Mouse (Mus musculus) MEL (cell line): ENCODE measurements at regions not wholly inside any gene's neighbourhood (a gene's known extent, or its start where the extent isn't known, plus 50 kb on each side); places are given as distances from the start of the nearest gene placed in this dataset.

ENCODE experiments used
- DNase-seq: peaks from one replicate; pipeline ENCODE4 v3.0.0; 2011; ENCODE audit warnings: low read depth, low spot score
- H3K27ac ChIP-seq: 2 replicates; pipeline ENCODE4 v1.5.1; 2012; ENCODE audit warnings: low read depth, mild to moderate bottlenecking, control low read depth, low read length, moderate library complexity; ENCODE audit not compliant: control insufficient read depth
- H3K27me3 ChIP-seq, 2 experiments: fragments of 150-350 bp in 1 of 2; sonication (generic) in 1 of 2; 2 replicates each; pipeline ENCODE4 v1.6.1; 2012; ENCODE audit warnings: low read length in 2 of 2, mild to moderate bottlenecking in 2 of 2, improper control_type of control experiment in 1 of 2, moderate library complexity in 1 of 2; ENCODE audit not compliant: insufficient read depth in 2 of 2, control insufficient read depth in 1 of 2
- H3K36me3 ChIP-seq, 2 experiments: 2 replicates each; pipeline ENCODE4 v1.6.1; 2012 to 2014; ENCODE audit warnings: low read length in 2 of 2, improper control_type of control experiment in 1 of 2, inconsistent platforms in 1 of 2, mild to moderate bottlenecking in 1 of 2; ENCODE audit not compliant: insufficient read depth in 2 of 2, control insufficient read depth in 1 of 2
- H3K4me1 ChIP-seq, 2 experiments: fragments of 150-350 bp in 1 of 2; sonication (generic) in 1 of 2; 2 replicates each; pipeline ENCODE4 v1.6.1; 2012; ENCODE audit warnings: low read length in 2 of 2, improper control_type of control experiment in 1 of 2, mild to moderate bottlenecking in 1 of 2; ENCODE audit not compliant: insufficient read depth in 2 of 2, control insufficient read depth in 1 of 2
- H3K4me3 ChIP-seq, 2 experiments: fragments of 150-350 bp in 1 of 2; sonication (generic) in 1 of 2; 2 replicates each; pipeline ENCODE4 v1.5.1; 2012; ENCODE audit warnings: low read depth in 2 of 2, low read length in 2 of 2, mild to moderate bottlenecking in 2 of 2, moderate library complexity in 2 of 2, control low read depth in 1 of 2, improper control_type of control experiment in 1 of 2; ENCODE audit not compliant: control insufficient read depth in 1 of 2, insufficient read depth in 1 of 2
- H3K79me2 ChIP-seq: 2 replicates; pipeline ENCODE4 v1.6.1; 2012; ENCODE audit warnings: mild to moderate bottlenecking, low read length, moderate library complexity; ENCODE audit not compliant: control insufficient read depth, poor library complexity, insufficient read depth
- H3K9ac ChIP-seq: 2 replicates; pipeline ENCODE4 v1.6.1; 2012; ENCODE audit warnings: low read depth, mild to moderate bottlenecking, control low read depth, low read length, moderate library complexity; ENCODE audit not compliant: control insufficient read depth, poor library complexity, severe bottlenecking
- H3K9me3 ChIP-seq: fragments of 150-350 bp; sonication (generic); replicated peaks from 2 replicates; pipeline ENCODE4 v1.6.1; 2012; ENCODE audit warnings: mild to moderate bottlenecking, low read length, improper control_type of control experiment, moderate library complexity; ENCODE audit not compliant: insufficient read depth
- BHLHE40 ChIP-seq: IDR thresholded peaks from 2 replicates; pipeline ENCODE4 v1.6.1; 2012; ENCODE audit warnings: low read depth, mild to moderate bottlenecking, inconsistent platforms, low read length, improper control_type of control experiment, borderline replicate concordance
- CHD1 ChIP-seq: IDR thresholded peaks from 2 replicates; pipeline ENCODE4 v1.6.1; 2012; ENCODE audit warnings: low read depth, mild to moderate bottlenecking, inconsistent platforms, low read length, improper control_type of control experiment
- CTCF ChIP-seq, 3 experiments: IDR thresholded peaks in 2 of 3; conservative IDR thresholded peaks in 1 of 3; 2 replicates each; pipeline ENCODE4 v1.5.1; 2011 to 2012; ENCODE audit warnings: low read length in 3 of 3, low read depth in 2 of 3, mild to moderate bottlenecking in 2 of 3, improper control_type of control experiment in 1 of 3, inconsistent platforms in 1 of 3, mixed read lengths in 1 of 3, moderate library complexity in 1 of 3; ENCODE audit not compliant: control insufficient read depth in 1 of 3, insufficient read depth in 1 of 3, poor library complexity in 1 of 3, severe bottlenecking in 1 of 3
- E2F4 ChIP-seq: IDR thresholded peaks from 2 replicates; pipeline ENCODE4 v1.6.1; 2011; ENCODE audit warnings: low read depth, low read length, improper control_type of control experiment, borderline replicate concordance
- EP300 ChIP-seq, 2 experiments: IDR thresholded peaks; 2 replicates each; pipeline ENCODE4 v1.6.1; 2011; ENCODE audit warnings: improper control_type of control experiment in 2 of 2, low read length in 2 of 2, low read depth in 1 of 2, mild to moderate bottlenecking in 1 of 2
- ETS1 ChIP-seq: IDR thresholded peaks from 2 replicates; pipeline ENCODE4 v1.6.1; 2012; ENCODE audit warnings: low read depth, mild to moderate bottlenecking, inconsistent platforms, low read length, improper control_type of control experiment, moderate library complexity
- GATA1 ChIP-seq: IDR thresholded peaks from 2 replicates; pipeline ENCODE4 v1.6.1; 2011; ENCODE audit warnings: low read depth, low read length, improper control_type of control experiment
- MAX ChIP-seq: IDR thresholded peaks from 2 replicates; pipeline ENCODE4 v1.6.1; 2011; ENCODE audit warnings: low read length, improper control_type of control experiment
- MAZ ChIP-seq: IDR thresholded peaks from 2 replicates; pipeline ENCODE4 v1.6.1; 2012; ENCODE audit warnings: low read depth, mild to moderate bottlenecking, inconsistent platforms, low read length, improper control_type of control experiment
- MEF2A ChIP-seq: IDR thresholded peaks from 2 replicates; pipeline ENCODE4 v1.6.1; 2014; ENCODE audit warnings: low read depth, mild to moderate bottlenecking, inconsistent platforms, low read length, improper control_type of control experiment; ENCODE audit not compliant: poor library complexity, insufficient replicate concordance, severe bottlenecking; ENCODE audit errors: extremely low read depth
- MYB ChIP-seq: IDR thresholded peaks from 2 replicates; pipeline ENCODE4 v1.6.1; 2011; ENCODE audit warnings: mild to moderate bottlenecking, low read depth, low read length, improper control_type of control experiment
- NELFE ChIP-seq: IDR thresholded peaks from 2 replicates; pipeline ENCODE4 v1.6.1; 2011; ENCODE audit warnings: low read depth, low read length, improper control_type of control experiment
- NRF1 ChIP-seq: IDR thresholded peaks from 2 replicates; pipeline ENCODE4 v1.6.1; 2014; ENCODE audit warnings: low read depth, mild to moderate bottlenecking, inconsistent platforms, low read length, improper control_type of control experiment, moderate library complexity; ENCODE audit not compliant: poor library complexity, insufficient read depth, severe bottlenecking
- POLR2A ChIP-seq, 2 experiments: IDR thresholded peaks; 2 replicates each; pipeline ENCODE4 v1.6.1; 2011 to 2012; ENCODE audit warnings: low read length in 2 of 2, mild to moderate bottlenecking in 2 of 2, control low read depth in 1 of 2, improper control_type of control experiment in 1 of 2, low read depth in 1 of 2, moderate library complexity in 1 of 2; ENCODE audit not compliant: control insufficient read depth in 1 of 2, insufficient read depth in 1 of 2, poor library complexity in 1 of 2
- SIN3A ChIP-seq: IDR thresholded peaks from 2 replicates; pipeline ENCODE4 v1.6.1; 2012; ENCODE audit warnings: low read length, improper control_type of control experiment, inconsistent platforms
- TAL1 ChIP-seq: IDR thresholded peaks from 2 replicates; pipeline ENCODE4 v1.6.1; 2012; ENCODE audit warnings: mild to moderate bottlenecking, inconsistent platforms, low read length, moderate library complexity, mixed read lengths
- TBP ChIP-seq: IDR thresholded peaks from 2 replicates; pipeline ENCODE4 v1.8.0; 2011; ENCODE audit warnings: low read depth, low read length, improper control_type of control experiment
- TCF12 ChIP-seq: IDR thresholded peaks from 2 replicates; pipeline ENCODE4 v1.6.1; 2014; ENCODE audit warnings: low read depth, mild to moderate bottlenecking, inconsistent platforms, low read length, improper control_type of control experiment, moderate library complexity
- USF1 ChIP-seq: IDR thresholded peaks from 2 replicates; pipeline ENCODE4 v1.6.1; 2014; ENCODE audit warnings: low read depth, mild to moderate bottlenecking, inconsistent platforms, low read length, improper control_type of control experiment, moderate library complexity
- USF2 ChIP-seq, 2 experiments: IDR thresholded peaks; 2 replicates each; pipeline ENCODE4 v1.6.1; 2011 to 2012; ENCODE audit warnings: improper control_type of control experiment in 2 of 2, low read length in 2 of 2, borderline replicate concordance in 1 of 2, inconsistent platforms in 1 of 2, low read depth in 1 of 2, mild to moderate bottlenecking in 1 of 2; ENCODE audit not compliant: insufficient read depth in 1 of 2
- ZKSCAN1 ChIP-seq: IDR thresholded peaks from 2 replicates; pipeline ENCODE4 v1.6.1; 2012; ENCODE audit warnings: low read depth, mild to moderate bottlenecking, inconsistent platforms, low read length, improper control_type of control experiment, moderate library complexity
- ZMIZ1 ChIP-seq: IDR thresholded peaks from 2 replicates; pipeline ENCODE4 v1.6.1; 2012; ENCODE audit warnings: low read depth, mild to moderate bottlenecking, inconsistent platforms, low read length, improper control_type of control experiment, moderate library complexity

DNA sequence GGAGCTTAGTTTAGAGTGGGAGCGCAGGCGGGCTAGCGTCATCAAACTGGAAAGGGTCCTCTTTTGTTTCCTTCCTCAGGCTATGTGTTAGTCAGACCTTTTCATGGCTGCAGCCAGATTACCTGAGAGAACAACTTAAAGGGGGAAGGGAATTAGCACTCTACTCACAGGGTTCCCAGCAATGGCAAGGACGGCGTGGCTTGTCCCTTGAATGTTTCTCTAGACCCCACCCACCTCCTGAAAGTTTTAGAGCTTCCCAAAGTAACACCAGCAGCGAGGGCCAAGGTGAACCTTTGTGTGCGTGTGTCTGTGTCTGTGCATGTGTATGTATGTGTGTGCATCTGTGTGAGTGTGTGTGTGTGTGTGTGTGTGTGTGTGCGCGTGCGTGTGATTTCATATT, 1151.0 kb upstream of the Gulo start:
- no peak for DNase-seq
- Histone ChIP-seq H3K9ac (no peak overlapping the region), H3K79me2 (no peaks in the 10 kb centered on the region), H3K9me3 (no peaks in the 10 kb centered on the region), H3K27me3 (no peaks in the 10 kb centered on the region), H3K4me3 (no peak overlapping the region), H3K4me1 (no peaks in the 10 kb centered on the region), H3K36me3 (no peaks in the 10 kb centered on the region), H3K27ac (no peak overlapping the region)
- no peak for TF ChIP-seq E2F4
- no peak for TF ChIP-seq ZKSCAN1
- no peak for TF ChIP-seq EP300 (IDR thresholded peaks at IDR 0.05; ENCODE audit: low read depth in 1 of 2, low read length in 2 of 2)
- TF ChIP-seq USF1, result no peak
- TF ChIP-seq ZMIZ1, result no peak
- TF ChIP-seq SIN3A, result no peak
- no peak for TF ChIP-seq TAL1
- no peak for TF ChIP-seq CTCF (IDR thresholded peaks at IDR 0.05 in 2 of 3, conservative IDR thresholded peaks at IDR 0.05 in 1 of 3; ENCODE audit: control insufficient read depth in 1 of 3, insufficient read depth in 1 of 3, low read depth in 2 of 3, low read length in 3 of 3, poor library complexity in 1 of 3, severe bottlenecking in 1 of 3)
- TF ChIP-seq MYB, result no peak
- no peak for TF ChIP-seq MAX
- no peak for TF ChIP-seq ETS1
- TF ChIP-seq TCF12, result no peak
- TF ChIP-seq MEF2A, result no peak
- no peak for TF ChIP-seq TBP

DNA sequence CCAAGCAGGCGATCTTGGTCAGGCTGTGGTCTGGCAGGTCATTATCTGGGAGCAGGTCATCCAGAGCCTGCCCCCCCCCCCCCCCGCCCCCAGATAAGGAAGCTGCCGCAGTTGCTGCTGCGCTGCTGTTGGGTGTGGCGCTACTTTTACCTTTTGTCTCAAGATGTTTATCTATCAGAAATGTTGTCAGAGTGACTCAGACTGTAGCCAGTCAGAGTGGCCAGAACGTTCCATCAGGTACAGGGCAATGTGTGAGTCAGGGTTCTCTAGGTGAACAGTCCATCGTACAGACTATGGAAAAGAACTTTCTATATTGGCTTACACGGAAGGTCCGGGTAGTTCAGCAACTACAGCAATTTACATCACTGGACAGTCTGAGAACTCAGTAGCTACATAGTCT, 1149.9 kb upstream of the Gulo start:
- Histone ChIP-seq H3K4me3 (no peak overlapping the region), H3K4me1 (no peaks in the 10 kb centered on the region), H3K9ac (no peak overlapping the region), H3K27ac (no peak overlapping the region), H3K9me3 (no peaks in the 10 kb centered on the region)
- no peak for DNase-seq
- TF ChIP-seq SIN3A (no peak), POLR2A (IDR thresholded peaks at IDR 0.05; ENCODE audit: control insufficient read depth in 1 of 2, insufficient read depth in 1 of 2, low read depth in 1 of 2, low read length in 2 of 2, poor library complexity in 1 of 2) (no peak), MAZ (no peak), TBP (no peak), BHLHE40 (no peak)
- TF ChIP-seq, all 39 proteins: peak for 0
- H3K27me3 ChIP-seq, result no peaks in the 10 kb centered on the region
- no peaks in the 10 kb centered on the region for H3K36me3 ChIP-seq
- H3K79me2 ChIP-seq, result no peaks in the 10 kb centered on the region

DNA sequence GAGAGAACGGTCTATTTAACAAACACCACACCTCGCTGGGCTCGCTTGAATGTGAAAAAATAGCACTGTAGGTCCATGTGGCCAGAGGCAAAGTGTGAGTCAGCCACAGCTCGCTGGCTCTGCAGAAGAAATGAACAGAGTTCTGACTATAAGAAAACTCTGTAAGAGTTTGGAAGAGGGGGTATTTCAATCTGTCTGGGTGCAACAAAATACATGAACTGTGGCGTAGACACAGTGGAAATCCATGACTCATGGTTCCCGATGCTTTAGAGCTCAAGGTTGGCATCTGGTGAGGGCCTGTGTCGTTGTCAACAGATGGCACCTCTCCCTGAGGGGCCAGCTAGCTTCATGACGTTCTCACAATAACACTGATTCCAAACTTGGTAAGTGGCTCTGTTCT, 1147.4 kb upstream of the Gulo start:
- no peak overlapping the region for H3K9ac ChIP-seq
- H3K9me3 ChIP-seq, result no peaks in the 10 kb centered on the region
- no peak for DNase-seq
- TF ChIP-seq NRF1, result no peak
- TF ChIP-seq GATA1, result no peak
- no peak for TF ChIP-seq E2F4
- TF ChIP-seq CHD1, result no peak
- no peak for TF ChIP-seq NELFE
- no peak for TF ChIP-seq BHLHE40
- TF ChIP-seq USF2 (IDR thresholded peaks at IDR 0.05; ENCODE audit: borderline replicate concordance in 1 of 2, insufficient read depth in 1 of 2, low read depth in 1 of 2, low read length in 2 of 2), result no peak
- no peak overlapping the region for H3K4me3 ChIP-seq
- H3K4me1 ChIP-seq, result no peaks in the 10 kb centered on the region
- H3K27ac ChIP-seq, result no peak overlapping the region
- no peaks in the 10 kb centered on the region for H3K27me3 ChIP-seq
- H3K36me3 ChIP-seq, result no peaks in the 10 kb centered on the region
- no peaks in the 10 kb centered on the region for H3K79me2 ChIP-seq
